Mouse (Mus musculus): ENCODE results near the gene Itga5. TPM values are rescaled to one million over a fixed set of nuclear protein-coding genes. Genes with fewer than 3 reads are reported as not detected.

Gene Itga5
- polyA plus RNA-seq, 1 experiment from 2014 or later, result 50.9 TPM

- Histone ChIP-seq H3K36me3 (no peaks in the 10 kb centered on the region), H3K4me2 (replicated peaks) (peak overlapping the region; percentile 73), H3K4me1 (peaks cover 52% of the 10 kb centered on the region), H3K27me3 (peaks cover 8% of the 10 kb centered on the region; the same call in 1 of the 2 replicates), H3K27ac (peak overlapping the region; percentile 96), H3K4me3 (peak overlapping the region; percentile 45), H3K9me3 (no peaks in the 10 kb centered on the region), H3K9ac (peak overlapping the region; percentile 65)
- ATAC-seq (ENCODE audit: insufficient number of reproducible peaks, insufficient read depth, low FRiP score, low TSS enrichment), result no peak
- WGBS, result 25% methylated on average over 8 of the region's 8 CpGs
Measured at GRCm38 (mm10) chr15:103305792-103306645, 60.5 kb downstream of the Itga5 start.

GRCm38 (mm10) chr15:103305070-103305678, 61.4 kb downstream of the Itga5 start:
- Histone ChIP-seq H3K4me1 (peaks cover 60% of the 10 kb centered on the region), H3K4me3 (peak overlapping the region; percentile 45), H3K4me2 (replicated peaks) (peak overlapping the region; percentile 73), H3K27ac (peak overlapping the region; percentile 96), H3K36me3 (no peaks in the 10 kb centered on the region), H3K9ac (peak overlapping the region; percentile 74), H3K9me3 (no peaks in the 10 kb centered on the region), H3K27me3 (peaks cover 8% of the 10 kb centered on the region; the same call in 1 of the 2 replicates)
- WGBS, result under 1% methylated on average over 70 of the region's 71 CpGs
- peak; percentile 92 for ATAC-seq (ENCODE audit: insufficient number of reproducible peaks, insufficient read depth, low FRiP score, low TSS enrichment)

GRCm38 (mm10) chr15:103304616-103304969, 62.0 kb downstream of the Itga5 start:
- ATAC-seq (ENCODE audit: insufficient number of reproducible peaks, insufficient read depth, low FRiP score, low TSS enrichment), result no peak
- peaks cover 66% of the 10 kb centered on the region for H3K4me1 ChIP-seq
- H3K36me3 ChIP-seq, result no peaks in the 10 kb centered on the region

GRCm38 (mm10) chr15:103303916-103304615, 62.5 kb downstream of the Itga5 start:
- Histone ChIP-seq H3K36me3 (no peaks in the 10 kb centered on the region), H3K9me3 (no peaks in the 10 kb centered on the region), H3K27me3 (peaks cover 4% of the 10 kb centered on the region; the same call in 1 of the 2 replicates), H3K4me1 (peaks cover 71% of the 10 kb centered on the region), H3K27ac (peak overlapping the region; percentile 96), H3K9ac (peak overlapping the region; percentile 74), H3K4me2 (replicated peaks) (peak overlapping the region; percentile 73), H3K4me3 (peak overlapping the region; percentile 45)
- no peak for ATAC-seq (ENCODE audit: insufficient number of reproducible peaks, insufficient read depth, low FRiP score, low TSS enrichment)
- 9% methylated on average over 8 of the region's 8 CpGs for WGBS

More at GRCm38 (mm10) chr15:103304616-103304969, 62.0 kb downstream of the Itga5 start:
- WGBS, result 1% methylated on average over 9 of the region's 9 CpGs
- H3K4me2 ChIP-seq (replicated peaks), result peak overlapping the region; percentile 73
- peak overlapping the region; percentile 74 for H3K9ac ChIP-seq
- no peaks in the 10 kb centered on the region for H3K9me3 ChIP-seq
- peaks cover 8% of the 10 kb centered on the region; the same call in 1 of the 2 replicates for H3K27me3 ChIP-seq
- H3K27ac ChIP-seq, result peak overlapping the region; percentile 96
- H3K4me3 ChIP-seq, result peak overlapping the region; percentile 45

GRCm38 (mm10) chr15:103302341-103303021, 64.1 kb downstream of the Itga5 start:
- Histone ChIP-seq H3K27me3 (no peaks in the 10 kb centered on the region), H3K36me3 (peaks cover 7% of the 10 kb centered on the region; the same call in 1 of the 2 replicates), H3K27ac (peak overlapping the region; percentile 96), H3K4me3 (no peak overlapping the region), H3K9ac (peak overlapping the region; percentile 20; the same call in 1 of the 2 replicates), H3K4me2 (replicated peaks) (no peak overlapping the region), H3K4me1 (peaks cover 79% of the 10 kb centered on the region), H3K9me3 (no peaks in the 10 kb centered on the region)
- WGBS, result 24% methylated on average over 6 of the region's 6 CpGs
- ATAC-seq (ENCODE audit: insufficient number of reproducible peaks, insufficient read depth, low FRiP score, low TSS enrichment), result no peak

- peaks cover 84% of the 10 kb centered on the region for H3K4me1 ChIP-seq
- H3K27me3 ChIP-seq, result no peaks in the 10 kb centered on the region
- H3K36me3 ChIP-seq, result peaks cover 7% of the 10 kb centered on the region; the same call in 1 of the 2 replicates
- H3K4me2 ChIP-seq (replicated peaks), result peak overlapping the region; percentile 43; the same call in 1 of the 2 replicates
- 18% methylated on average over 5 of the region's 5 CpGs for WGBS
- H3K4me3 ChIP-seq, result no peak overlapping the region
- H3K27ac ChIP-seq, result peak overlapping the region; percentile 96
- H3K9ac ChIP-seq, result 0 out of 2 replicates have a peak overlapping the region, but pooled peaks have one; percentile 10
- no peak for ATAC-seq (ENCODE audit: insufficient number of reproducible peaks, insufficient read depth, low FRiP score, low TSS enrichment)
- H3K9me3 ChIP-seq, result no peaks in the 10 kb centered on the region
Measured at GRCm38 (mm10) chr15:103301547-103302340, 64.8 kb downstream of the Itga5 start.

- Histone ChIP-seq H3K36me3 (peaks cover 7% of the 10 kb centered on the region; the same call in 1 of the 2 replicates), H3K9ac (no peak overlapping the region), H3K4me1 (peaks cover 87% of the 10 kb centered on the region), H3K27ac (peak overlapping the region; percentile 96), H3K4me3 (no peak overlapping the region), H3K4me2 (replicated peaks) (peak overlapping the region; percentile 43), H3K9me3 (no peaks in the 10 kb centered on the region), H3K27me3 (no peaks in the 10 kb centered on the region)
- no peak for ATAC-seq (ENCODE audit: insufficient number of reproducible peaks, insufficient read depth, low FRiP score, low TSS enrichment)
- 5% methylated on average over 2 of the region's 2 CpGs for WGBS
Measured at GRCm38 (mm10) chr15:103301046-103301445, 65.5 kb downstream of the Itga5 start.

- peaks cover 7% of the 10 kb centered on the region; the same call in 1 of the 2 replicates for H3K36me3 ChIP-seq
- H3K4me3 ChIP-seq, result no peak overlapping the region
- peak overlapping the region; percentile 43 for H3K4me2 ChIP-seq (replicated peaks)
- no peaks in the 10 kb centered on the region for H3K9me3 ChIP-seq
- WGBS, result 9% methylated on average over 2 of the region's 2 CpGs
- H3K27me3 ChIP-seq, result no peaks in the 10 kb centered on the region
- peaks cover 92% of the 10 kb centered on the region for H3K4me1 ChIP-seq
- H3K9ac ChIP-seq, result no peak overlapping the region
- H3K27ac ChIP-seq, result peak overlapping the region; percentile 96
- no peak for ATAC-seq (ENCODE audit: insufficient number of reproducible peaks, insufficient read depth, low FRiP score, low TSS enrichment)
Measured at GRCm38 (mm10) chr15:103300560-103300959, 66.0 kb downstream of the Itga5 start.

- H3K4me3 ChIP-seq, result no peak overlapping the region
Measured at GRCm38 (mm10) chr15:103300067-103300471, 66.5 kb downstream of the Itga5 start.

GRCm38 (mm10) chr15:103299644-103300043, 66.9 kb downstream of the Itga5 start:
- ATAC-seq (ENCODE audit: insufficient number of reproducible peaks, insufficient read depth, low FRiP score, low TSS enrichment), result no peak
- WGBS, result 42% methylated on average over 8 of the region's 8 CpGs
- H3K27ac ChIP-seq, result peak overlapping the region; percentile 96
- H3K4me2 ChIP-seq (replicated peaks), result peak overlapping the region; percentile 43
- peaks cover 7% of the 10 kb centered on the region; the same call in 1 of the 2 replicates for H3K36me3 ChIP-seq
- no peaks in the 10 kb centered on the region for H3K9me3 ChIP-seq
- H3K4me3 ChIP-seq, result no peak overlapping the region
- peaks cover 95% of the 10 kb centered on the region for H3K4me1 ChIP-seq
- no peaks in the 10 kb centered on the region for H3K27me3 ChIP-seq
- H3K9ac ChIP-seq, result 0 out of 2 replicates have a peak overlapping the region, but pooled peaks have one; percentile 37

More at GRCm38 (mm10) chr15:103300067-103300471, 66.5 kb downstream of the Itga5 start:
- WGBS, result 3% methylated on average over 18 of the region's 18 CpGs
- peaks cover 96% of the 10 kb centered on the region for H3K4me1 ChIP-seq
- H3K27me3 ChIP-seq, result no peaks in the 10 kb centered on the region
- no peaks in the 10 kb centered on the region for H3K9me3 ChIP-seq
- H3K27ac ChIP-seq, result peak overlapping the region; percentile 96
- H3K36me3 ChIP-seq, result peaks cover 7% of the 10 kb centered on the region; the same call in 1 of the 2 replicates
- H3K9ac ChIP-seq, result peak overlapping the region; percentile 37; the same call in 1 of the 2 replicates
- 0 out of 2 replicates have a peak, but pooled peaks have one; percentile 7 for ATAC-seq (ENCODE audit: insufficient number of reproducible peaks, insufficient read depth, low FRiP score, low TSS enrichment)
- peak overlapping the region; percentile 43 for H3K4me2 ChIP-seq (replicated peaks)
